Mouse (Mus musculus) midbrain, embryonic 12.5 days (tissue): ENCODE results near the gene Gm43191. TPM values are rescaled to one million over a fixed set of nuclear protein-coding genes. Genes with fewer than 3 reads are reported as not detected.
"Not testable (repeated sequence)": the region's sequence is repeated elsewhere in the genome, so short reads cannot be mapped to it uniquely, and the experiment has no call there.

Experiments
- ATAC-seq: fragments of 200-750 bp; cut with Nextera tagmentation; 2 replicates; pipeline ENCODE4 v1.8.0; 2017; ENCODE audit warnings: low read depth, moderate TSS enrichment, moderate library complexity; ENCODE audit not compliant: low FRiP score
- H3K27ac ChIP-seq: fragments of 300-500 bp; sonication (generic); replicated peaks from 2 replicates; pipeline ENCODE4 v1.5.1; 2016; ENCODE audit warnings: mild to moderate bottlenecking
- H3K27me3 ChIP-seq: fragments of 300-500 bp; sonication (generic); 2 replicates; pipeline ENCODE4 v1.6.1; 2016; ENCODE audit warnings: mild to moderate bottlenecking
- H3K36me3 ChIP-seq: fragments of 300-500 bp; sonication (generic); 2 replicates; pipeline ENCODE4 v1.6.1; 2016
- H3K4me1 ChIP-seq: fragments of 300-500 bp; sonication (generic); 2 replicates; pipeline ENCODE4 v1.6.1; 2016
- H3K4me2 ChIP-seq: fragments of 300-500 bp; sonication (generic); replicated peaks from 2 replicates; pipeline ENCODE4 v1.6.1; 2016; ENCODE audit warnings: mild to moderate bottlenecking, moderate library complexity
- H3K4me3 ChIP-seq: fragments of 300-500 bp; sonication (generic); 2 replicates; pipeline ENCODE4 v1.5.1; 2016; ENCODE audit warnings: mild to moderate bottlenecking
- H3K9ac ChIP-seq: fragments of 300-500 bp; sonication (generic); replicated peaks from 2 replicates; pipeline ENCODE4 v1.6.1; 2016; ENCODE audit warnings: mild to moderate bottlenecking, moderate library complexity
- H3K9me3 ChIP-seq: fragments of 300-500 bp; sonication (generic); 2 replicates; pipeline ENCODE4 v1.6.1; 2016; ENCODE audit warnings: mild to moderate bottlenecking
- WGBS: fragments of 180-500 bp; shearing (Covaris S2); methylation state at CpG from one replicate; pipeline ENCODE4 v1.1.7; 2016; 5-methylcytosine and 5-hydroxymethylcytosine counted together
- polyA plus RNA-seq: library from polyadenylated mRNA; unstranded; fragments of >200 nt; fragmentation: Nextera tagmentation; extraction: Ambion mirVana; gene quantifications from 2 replicates; pipeline ENCODE4 v1.2.1, GENCODE M21; 2016

The Gm43191 gene
- polyA plus RNA-seq, 1 experiment from 2014 or later: not detected

- 65% methylated on average over 15 of the region's 15 CpGs for WGBS
- ATAC-seq: no peak
- H3K27me3 ChIP-seq: no peaks in the 10 kb centered on the region
- no peaks in the 10 kb centered on the region for H3K9me3 ChIP-seq
- no peak overlapping the region for H3K4me3 ChIP-seq
- no peak overlapping the region for H3K27ac ChIP-seq
- H3K36me3 ChIP-seq: no peaks in the 10 kb centered on the region
- H3K4me2 ChIP-seq: no peak overlapping the region
- H3K4me1 ChIP-seq: peaks cover 36% of the 10 kb centered on the region
- H3K9ac ChIP-seq: no peak overlapping the region
These were observed 22.0 kb downstream of the Gm43191 start for GRCm38 (mm10) chr3:116658928-116659565.

GRCm38 (mm10) chr3:116656184-116656965 lies 24.7 kb downstream of the Gm43191 start:
- H3K9me3 ChIP-seq: no peaks in the 10 kb centered on the region
- no peak overlapping the region for H3K4me2 ChIP-seq
- ATAC-seq: no peak
- WGBS: 83% methylated on average over 7 of the region's 7 CpGs
- no peak overlapping the region for H3K4me3 ChIP-seq
- H3K27me3 ChIP-seq: no peaks in the 10 kb centered on the region
- no peak overlapping the region for H3K27ac ChIP-seq
- H3K36me3 ChIP-seq: no peaks in the 10 kb centered on the region
- no peak overlapping the region for H3K9ac ChIP-seq
- H3K4me1 ChIP-seq: peaks cover 42% of the 10 kb centered on the region

GRCm38 (mm10) chr3:116654051-116654450 lies 27.0 kb downstream of the Gm43191 start:
- WGBS: 97% methylated on average over 11 of the region's 11 CpGs
- H3K4me3 ChIP-seq, H3K9me3 ChIP-seq, H3K27ac ChIP-seq, H3K27me3 ChIP-seq, H3K9ac ChIP-seq, H3K36me3 ChIP-seq, ATAC-seq, H3K4me2 ChIP-seq: not testable (repeated sequence)
- H3K4me1 ChIP-seq: peaks cover 22% of the 10 kb centered on the region

- WGBS: 80% methylated on average over 5 of the region's 5 CpGs
- no peak overlapping the region for H3K4me3 ChIP-seq
- H3K27me3 ChIP-seq: no peaks in the 10 kb centered on the region
- H3K36me3 ChIP-seq: peaks cover 6% of the 10 kb centered on the region; the same call in 1 of the 2 replicates
- no peaks in the 10 kb centered on the region for H3K9me3 ChIP-seq
- no peak for ATAC-seq
- no peak overlapping the region for H3K27ac ChIP-seq
- no peak overlapping the region for H3K9ac ChIP-seq
- no peak overlapping the region for H3K4me2 ChIP-seq
- peaks cover 18% of the 10 kb centered on the region; the same call in 1 of the 2 replicates for H3K4me1 ChIP-seq
These were observed 27.6 kb downstream of the Gm43191 start for GRCm38 (mm10) chr3:116653278-116653945.

- no peak overlapping the region for H3K27ac ChIP-seq
- peaks cover 6% of the 10 kb centered on the region; the same call in 1 of the 2 replicates for H3K36me3 ChIP-seq
- no peak overlapping the region for H3K9ac ChIP-seq
- peak; percentile 41; the same call in 1 of the 2 replicates for ATAC-seq
- peaks cover 12% of the 10 kb centered on the region; the same call in 1 of the 2 replicates for H3K4me1 ChIP-seq
- H3K27me3 ChIP-seq: no peaks in the 10 kb centered on the region
- WGBS: 70% methylated on average over 3 of the region's 3 CpGs
- H3K4me2 ChIP-seq: no peak overlapping the region
- H3K4me3 ChIP-seq: no peak overlapping the region
- no peaks in the 10 kb centered on the region for H3K9me3 ChIP-seq
These were observed 29.0 kb downstream of the Gm43191 start for GRCm38 (mm10) chr3:116652033-116652446.

- no peak for ATAC-seq
- H3K4me2 ChIP-seq: no peak overlapping the region
- 98% methylated on average over 9 of the region's 9 CpGs for WGBS
These were observed 30.4 kb downstream of the Gm43191 start for GRCm38 (mm10) chr3:116650698-116651097.

GRCm38 (mm10) chr3:116648805-116649204 lies 32.3 kb downstream of the Gm43191 start:
- H3K4me3 ChIP-seq: no peak overlapping the region
- H3K9ac ChIP-seq: no peak overlapping the region
- ATAC-seq: no peak
- no peak overlapping the region for H3K4me2 ChIP-seq
- H3K27ac ChIP-seq: no peak overlapping the region
- H3K36me3 ChIP-seq: peaks cover 35% of the 10 kb centered on the region
- 94% methylated on average over 7 of the region's 7 CpGs for WGBS
- H3K4me1 ChIP-seq: peaks cover 10% of the 10 kb centered on the region; the same call in 1 of the 2 replicates
- no peaks in the 10 kb centered on the region for H3K9me3 ChIP-seq
- H3K27me3 ChIP-seq: no peaks in the 10 kb centered on the region

More at GRCm38 (mm10) chr3:116650698-116651097, 30.4 kb downstream of the Gm43191 start:
- Histone ChIP-seq H3K4me3 (no peak overlapping the region), H3K27me3 (no peaks in the 10 kb centered on the region), H3K36me3 (peaks cover 19% of the 10 kb centered on the region), H3K4me1 (peaks cover 10% of the 10 kb centered on the region; the same call in 1 of the 2 replicates), H3K9me3 (no peaks in the 10 kb centered on the region), H3K9ac (no peak overlapping the region), H3K27ac (no peak overlapping the region)

- Histone ChIP-seq H3K4me3 (no peak overlapping the region), H3K4me2 (no peak overlapping the region), H3K27me3 (no peaks in the 10 kb centered on the region), H3K27ac (no peak overlapping the region), H3K9me3 (no peaks in the 10 kb centered on the region), H3K4me1 (no peaks in the 10 kb centered on the region), H3K9ac (no peak overlapping the region), H3K36me3 (peaks cover 54% of the 10 kb centered on the region)
- ATAC-seq: no peak
- 97% methylated on average over 1 of the region's 1 CpGs for WGBS
These were observed 34.7 kb downstream of the Gm43191 start for GRCm38 (mm10) chr3:116646387-116646786.

- H3K27me3 ChIP-seq: no peaks in the 10 kb centered on the region
- no peaks in the 10 kb centered on the region for H3K4me1 ChIP-seq
- H3K36me3 ChIP-seq: peaks cover 83% of the 10 kb centered on the region
- ATAC-seq: no peak
- H3K9me3 ChIP-seq: no peaks in the 10 kb centered on the region
- H3K27ac ChIP-seq: no peak overlapping the region
- H3K4me2 ChIP-seq: no peak overlapping the region
- 86% methylated on average over 2 of the region's 2 CpGs for WGBS
- H3K4me3 ChIP-seq: no peak overlapping the region
- H3K9ac ChIP-seq: no peak overlapping the region
These were observed 38.7 kb downstream of the Gm43191 start for GRCm38 (mm10) chr3:116642373-116642772.

GRCm38 (mm10) chr3:116641811-116642371 lies 39.2 kb downstream of the Gm43191 start:
- WGBS: 98% methylated on average over 6 of the region's 6 CpGs
- ATAC-seq: no peak
- Histone ChIP-seq H3K27me3 (no peaks in the 10 kb centered on the region), H3K36me3 (peaks cover 87% of the 10 kb centered on the region), H3K9ac (no peak overlapping the region), H3K4me1 (no peaks in the 10 kb centered on the region), H3K4me2 (no peak overlapping the region), H3K4me3 (no peak overlapping the region), H3K9me3 (no peaks in the 10 kb centered on the region), H3K27ac (no peak overlapping the region)

- no peak overlapping the region for H3K4me3 ChIP-seq
These were observed 41.0 kb downstream of the Gm43191 start for GRCm38 (mm10) chr3:116640024-116640423.

More at GRCm38 (mm10) chr3:116640024-116640423, 41.0 kb downstream of the Gm43191 start:
- Histone ChIP-seq H3K36me3 (peaks cover 85% of the 10 kb centered on the region), H3K27ac (no peak overlapping the region), H3K9ac (no peak overlapping the region), H3K4me2 (no peak overlapping the region), H3K9me3 (no peaks in the 10 kb centered on the region), H3K27me3 (no peaks in the 10 kb centered on the region), H3K4me1 (no peaks in the 10 kb centered on the region)
- whole genome bisulfite sequencing: 88% methylated on average over 1 of the region's 1 CpGs
- no peak for ATAC-seq
